Mouse (Mus musculus) right cerebral cortex, postnatal 14 days (tissue): ENCODE results near the gene Sema3f.

Experiments
- DNase-seq: peaks from one replicate; pipeline ENCODE4 v3.0.0; 2022

Gene Sema3f

DNA sequence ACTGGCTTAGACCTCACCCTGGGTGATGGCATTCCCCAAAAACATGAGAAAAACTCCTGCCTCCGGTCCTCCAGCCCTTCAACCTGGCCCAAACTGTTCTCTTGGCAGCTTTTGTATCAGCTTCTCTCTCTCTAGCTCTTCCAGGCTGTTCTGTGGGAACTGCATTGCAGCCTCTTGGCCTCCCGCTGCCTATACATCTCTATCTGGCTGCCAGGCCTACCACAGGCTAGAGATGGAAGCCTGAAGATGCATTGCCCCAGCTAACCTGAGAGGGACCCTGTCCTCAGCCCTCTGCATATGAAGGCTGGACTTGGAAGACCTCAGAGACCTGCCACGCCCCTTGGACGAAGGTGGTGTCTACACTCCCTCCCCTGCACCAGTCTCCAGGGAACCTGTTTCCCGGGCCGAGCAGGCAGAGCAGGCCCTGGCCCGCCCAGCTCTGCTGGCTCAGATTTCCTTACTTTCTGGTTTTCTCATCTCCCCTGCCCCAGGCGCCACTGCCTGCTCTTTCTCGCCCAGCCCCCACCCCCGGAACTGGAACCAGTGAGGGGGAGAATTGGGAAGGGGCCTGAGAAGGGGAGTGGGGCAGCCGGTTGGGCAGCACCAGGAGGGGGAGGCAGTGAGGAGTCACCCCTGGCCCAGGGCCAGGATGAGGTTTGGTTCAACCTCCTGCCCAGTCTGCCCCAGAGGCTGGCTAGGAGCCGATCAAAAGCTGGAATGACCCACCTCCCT is 4.1 kb upstream of the Sema3f start:
- DNase-seq, result no peak

DNA sequence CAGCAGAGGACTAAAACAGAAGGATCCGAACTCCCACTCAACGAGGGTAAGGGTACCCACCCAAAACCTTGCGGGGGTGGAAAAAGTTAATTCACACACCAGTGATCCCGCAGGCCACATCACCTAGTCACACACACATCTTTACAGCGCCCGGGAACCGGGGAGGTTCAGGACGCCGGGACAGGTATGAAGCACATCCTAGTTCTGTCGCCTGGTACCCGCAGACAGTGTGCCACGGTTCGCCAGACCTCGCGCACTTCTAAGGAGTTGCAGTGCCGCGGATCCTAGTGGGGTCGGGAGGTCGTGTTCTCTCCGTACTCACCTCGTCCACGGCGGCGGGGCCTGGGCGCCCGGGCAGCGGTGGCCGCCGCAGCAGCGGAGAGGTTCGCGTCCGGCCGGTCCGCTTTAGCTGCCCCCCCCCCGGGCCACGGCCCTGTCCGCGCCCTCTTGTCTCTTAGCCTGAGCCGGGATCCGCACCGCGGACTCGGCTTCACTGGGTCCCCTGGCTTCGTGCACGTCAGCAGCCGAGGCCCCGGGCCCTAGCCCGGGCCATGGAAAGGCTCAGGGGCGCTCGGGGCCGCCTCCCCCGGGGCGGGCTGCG is 1.1 kb downstream of the Sema3f start:
- no peak for DNase-seq

DNA sequence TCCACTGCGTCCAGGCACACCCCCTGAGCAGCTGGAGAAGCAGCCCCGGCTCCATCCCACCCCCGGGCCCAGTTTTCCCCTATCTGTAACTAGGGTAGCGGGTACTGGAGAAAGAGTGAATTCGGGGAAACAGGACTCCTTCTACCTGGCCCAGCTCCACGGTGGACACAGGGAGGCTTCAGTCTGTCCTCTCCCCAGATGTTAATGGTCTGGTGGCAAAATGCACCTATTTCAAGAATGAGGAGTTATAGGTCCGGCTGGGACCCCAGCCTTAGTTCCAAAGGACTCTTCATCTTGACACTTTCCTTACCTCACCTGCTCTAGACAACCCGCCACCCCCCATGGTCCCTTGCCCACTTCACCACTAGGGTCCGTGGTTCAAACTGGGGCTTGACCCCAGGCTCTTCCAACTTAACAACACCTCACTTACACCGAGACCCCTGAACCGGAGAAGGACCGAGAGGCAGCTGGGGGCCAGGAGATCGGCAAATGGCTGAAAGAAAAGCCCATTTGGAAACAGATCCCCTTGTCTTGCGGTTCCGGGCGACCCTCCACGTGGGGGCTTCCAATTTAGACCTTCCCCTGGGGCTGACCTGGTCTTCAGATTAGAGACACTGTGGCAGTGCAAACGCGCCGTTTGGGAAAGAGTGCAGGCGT is 1.7 kb downstream of the Sema3f start:
- DNase-seq, result no peak

DNA sequence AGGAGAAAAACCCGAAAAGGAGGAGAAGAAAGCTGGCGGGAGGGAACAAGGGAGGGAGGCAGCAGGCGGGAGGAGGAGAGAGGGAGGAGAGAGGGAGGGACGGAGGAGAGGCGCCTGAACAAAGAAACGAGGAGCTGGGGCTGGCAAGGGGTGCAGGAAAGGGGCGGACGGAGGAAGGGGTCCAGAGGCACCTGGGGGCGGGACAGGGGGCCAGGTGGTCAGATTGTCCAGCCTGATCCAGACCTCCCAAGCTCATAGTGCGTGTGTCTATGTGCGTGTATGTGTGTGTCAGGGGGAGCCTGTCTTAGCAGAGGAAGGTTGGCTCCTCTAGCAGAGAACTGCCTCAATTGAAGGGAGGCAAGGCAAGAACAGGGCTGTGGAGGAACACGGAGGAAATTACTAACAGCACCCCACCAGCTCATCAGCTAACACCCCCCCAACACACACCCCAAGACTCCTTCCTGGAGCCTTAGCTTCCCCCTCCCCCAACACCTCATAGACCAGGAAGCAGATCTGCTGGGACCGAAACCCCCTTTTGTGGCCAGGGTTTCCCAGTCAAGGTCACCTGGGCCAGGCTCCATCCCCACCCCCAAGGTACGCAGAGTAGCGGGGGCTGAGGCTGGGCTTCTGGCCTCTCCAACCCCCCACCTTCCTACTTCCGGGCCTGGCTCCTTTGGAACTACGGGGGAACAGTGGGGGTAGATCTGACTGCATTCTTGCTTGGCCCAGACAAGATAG is 2.4 kb downstream of the Sema3f start:
- no peak for DNase-seq

DNA sequence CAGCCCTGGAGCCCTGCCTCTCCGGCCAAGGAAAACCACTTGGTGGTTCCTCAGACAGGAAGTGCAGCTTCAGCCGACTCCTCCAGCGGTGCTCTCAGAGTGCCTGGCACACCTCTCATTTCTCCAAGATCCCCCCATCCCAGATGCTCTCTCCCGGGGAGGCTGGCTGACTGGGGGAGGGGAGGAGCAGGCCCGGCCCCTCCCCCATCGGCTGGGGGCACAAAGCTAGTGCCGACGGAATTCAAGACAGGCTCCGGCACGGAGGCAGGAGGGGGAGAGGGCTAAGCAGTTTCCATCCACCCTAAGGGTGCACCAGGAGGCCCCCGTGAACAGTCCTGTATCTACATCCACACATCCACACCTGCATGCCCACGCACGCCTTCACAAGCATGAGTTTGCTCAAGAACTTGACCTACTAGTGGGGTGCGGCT is 3.5 kb downstream of the Sema3f start:
- DNase-seq, result no peak

DNA sequence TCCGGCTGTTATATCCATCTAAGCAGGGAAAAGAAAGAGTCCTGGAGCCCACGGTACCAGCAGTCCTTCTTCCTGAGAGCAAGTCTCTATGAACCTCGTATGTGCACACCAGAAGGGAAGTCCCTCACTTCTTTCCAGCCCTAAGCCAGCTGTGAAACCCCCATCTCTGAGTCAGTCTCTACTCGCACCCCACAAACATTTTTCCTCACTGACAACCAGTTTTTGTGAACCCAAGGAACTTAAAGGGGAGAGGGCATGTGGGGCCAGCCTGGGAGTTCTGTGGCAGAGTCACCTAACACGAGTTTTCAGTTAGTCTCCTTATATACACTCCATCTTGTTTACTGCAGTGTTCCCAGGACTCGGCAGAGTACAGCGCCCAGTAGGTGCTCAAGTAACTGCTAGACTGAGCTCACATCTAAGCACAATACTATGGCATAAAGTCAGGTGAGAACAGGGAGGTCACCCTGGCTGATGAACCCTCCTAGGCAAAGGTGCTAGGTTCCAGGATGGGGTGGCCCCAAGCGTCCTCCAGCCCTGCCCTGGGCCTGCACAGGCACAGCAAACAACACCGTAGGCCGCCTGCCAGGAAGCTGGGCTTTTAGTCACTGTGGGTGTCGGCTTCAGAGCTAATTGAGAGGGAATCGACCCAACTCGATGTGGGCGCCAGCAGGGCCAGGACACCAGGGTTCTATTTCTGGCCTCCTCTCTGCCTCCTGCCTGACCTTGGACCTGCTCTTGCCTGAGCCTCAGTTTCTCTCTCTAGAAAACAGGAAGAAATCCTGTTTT is 6.7 kb downstream of the Sema3f start:
- DNase-seq, result no peak

DNA sequence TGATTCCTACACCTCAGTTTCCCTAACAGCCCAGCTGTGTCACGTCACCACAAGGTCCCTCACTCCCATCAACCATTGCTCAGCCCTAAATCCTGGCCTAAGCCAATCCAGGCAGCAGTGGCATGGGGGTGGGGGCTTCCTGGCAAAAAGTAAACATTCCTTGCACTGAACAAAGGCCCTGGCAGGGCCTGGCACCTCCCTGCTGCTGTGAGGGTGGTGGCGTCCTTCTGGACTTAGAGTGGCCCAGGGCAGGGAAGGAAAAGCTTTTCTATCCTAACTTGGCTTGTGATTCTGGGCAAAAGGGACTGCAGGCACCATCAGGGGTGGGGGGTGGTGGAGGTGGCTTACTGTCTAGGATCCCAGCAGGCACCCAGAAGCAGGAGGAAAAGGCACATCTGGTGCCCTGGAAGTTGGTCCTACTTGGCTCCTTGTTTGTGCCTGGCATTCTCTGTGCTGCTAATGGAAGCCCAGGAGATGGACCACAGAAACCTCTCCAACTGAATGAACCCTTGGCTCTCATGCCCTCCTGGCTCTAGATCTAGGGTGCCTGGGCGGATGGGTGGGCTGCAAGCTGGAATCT is 7.6 kb downstream of the Sema3f start:
- no peak for DNase-seq

DNA sequence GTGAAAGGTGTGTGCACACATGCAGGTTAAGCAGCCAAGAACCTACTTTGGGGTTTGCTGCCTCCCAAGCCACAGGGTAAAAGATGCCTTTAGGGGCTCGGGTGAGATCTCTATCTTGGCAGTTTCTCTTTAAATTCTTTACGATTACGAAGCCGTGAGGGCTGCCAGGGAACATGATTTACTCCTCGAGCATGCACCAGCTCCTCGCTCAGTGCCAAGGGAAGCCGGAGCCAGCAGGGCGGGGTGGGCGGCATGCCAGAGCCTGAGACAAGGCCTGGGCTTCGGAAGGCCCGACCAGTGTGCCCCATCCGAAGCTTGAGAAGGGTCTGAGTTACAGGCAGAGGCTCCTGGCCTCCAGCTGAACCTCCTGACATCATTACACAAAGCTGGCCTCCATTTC is 8.7 kb downstream of the Sema3f start:
- DNase-seq, result peak; percentile 89

DNA sequence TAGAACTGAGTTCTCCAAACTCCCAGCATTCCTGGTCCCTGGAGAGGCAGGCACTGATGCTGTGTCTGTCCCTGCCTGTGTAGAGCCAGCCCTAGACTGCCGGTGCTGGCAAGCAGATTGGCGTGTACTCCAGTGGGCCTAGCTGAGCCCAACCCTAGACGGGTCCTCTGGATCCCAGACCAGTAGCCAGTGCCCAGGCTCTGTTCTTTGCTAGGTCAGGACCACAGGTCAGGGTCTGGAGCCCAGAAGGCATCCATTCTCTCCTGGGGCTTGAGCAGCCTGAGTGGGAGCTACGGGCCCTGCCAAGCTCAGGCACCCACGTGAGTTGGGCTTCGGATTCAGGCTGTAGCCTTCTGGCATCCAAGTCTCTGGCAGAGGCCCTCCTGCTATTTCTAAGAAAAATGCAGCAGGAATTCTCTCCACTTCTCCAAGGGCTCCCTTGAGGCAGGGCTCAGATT is 10.1 kb downstream of the Sema3f start:
- peak; percentile 47 for DNase-seq

DNA sequence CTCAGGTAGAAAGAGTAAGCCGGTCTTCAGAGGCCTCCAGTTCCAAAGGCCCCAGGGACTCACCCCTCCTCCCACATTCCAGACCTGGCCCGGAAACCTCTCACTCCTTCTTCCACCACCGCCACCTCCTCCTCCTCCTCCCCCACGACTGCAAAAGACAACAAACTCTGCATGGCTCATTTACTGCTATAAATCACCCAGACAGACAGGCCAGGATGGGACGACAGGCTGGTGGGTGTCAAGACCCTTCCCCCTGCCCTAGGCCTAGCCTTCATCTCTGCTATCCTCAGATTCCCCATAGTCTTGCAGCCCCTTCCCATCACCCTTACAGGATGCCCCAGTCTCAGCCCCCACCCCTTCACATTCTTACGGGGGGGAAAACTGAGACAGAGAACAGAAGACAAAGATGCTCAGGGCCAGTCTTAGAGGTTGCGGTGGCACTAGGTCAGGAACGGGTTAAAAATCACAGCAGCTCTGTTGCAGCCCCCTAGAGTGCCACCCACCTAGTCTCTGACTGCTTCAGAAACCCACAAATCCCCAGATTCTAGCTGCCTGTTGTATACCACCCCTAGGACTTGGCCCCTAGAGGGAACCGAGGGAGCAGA is 10.8 kb downstream of the Sema3f start:
- DNase-seq, result no peak

DNA sequence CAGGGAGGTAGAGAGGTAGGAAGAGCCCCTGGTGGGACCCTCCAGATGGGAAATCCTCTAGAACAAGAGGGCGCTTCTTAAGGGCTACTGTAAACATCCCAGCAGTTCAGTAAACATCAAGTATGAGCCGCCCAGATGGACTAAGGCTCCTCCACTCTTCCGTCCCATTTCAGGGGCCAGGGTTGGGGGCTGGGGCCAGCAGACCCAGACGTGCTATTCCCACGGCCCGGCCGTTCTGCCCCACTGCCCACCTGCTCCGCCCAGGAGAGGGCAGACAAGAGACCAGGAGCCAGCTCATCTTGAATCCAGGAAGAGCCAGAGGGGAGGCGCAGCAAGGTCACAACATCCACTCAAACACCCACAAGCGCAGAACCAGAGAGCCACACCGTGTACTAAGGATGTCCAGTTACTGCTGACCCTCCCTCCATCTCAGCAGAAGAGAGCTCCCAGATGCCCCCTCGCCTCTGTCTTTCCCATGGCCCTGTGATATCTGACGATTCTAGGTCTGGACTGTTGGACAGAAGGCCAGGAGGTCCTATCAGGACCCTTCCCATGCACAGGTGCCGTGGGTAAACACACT is 11.6 kb downstream of the Sema3f start:
- DNase-seq, result no peak

DNA sequence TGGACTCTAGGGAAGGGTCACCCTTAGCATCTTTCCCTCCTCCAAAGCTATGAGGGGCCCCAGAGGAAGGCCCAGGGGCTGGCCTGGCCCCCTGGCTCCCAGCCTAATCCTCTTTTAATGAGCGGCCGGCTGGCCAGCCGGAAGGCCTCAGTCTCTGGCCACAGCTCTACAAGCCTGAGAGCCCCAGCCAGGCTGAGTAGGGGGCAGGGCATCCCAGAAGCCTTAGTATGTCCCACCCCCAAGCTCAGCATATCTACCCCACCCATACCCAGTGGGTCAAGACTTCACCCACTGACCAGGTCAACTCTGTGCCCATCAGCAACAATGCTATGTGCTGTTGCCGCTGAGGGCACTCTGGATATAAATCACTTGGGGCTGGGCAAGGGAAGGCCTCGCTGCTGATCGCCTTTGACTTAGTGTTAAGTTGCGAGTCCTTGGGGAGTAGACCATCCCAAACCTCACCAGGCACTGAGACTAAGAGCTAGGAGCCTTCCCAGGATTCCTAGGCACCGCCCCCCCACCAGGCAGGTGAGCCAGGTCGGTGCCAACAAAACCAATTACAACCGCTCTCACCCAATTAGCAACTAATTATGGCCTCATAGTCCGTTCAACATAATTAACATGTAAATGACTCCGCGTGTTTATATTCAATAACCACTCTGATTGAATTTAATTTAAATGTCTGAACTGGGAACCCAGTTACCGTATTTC is 12.3 kb downstream of the Sema3f start:
- no peak for DNase-seq

DNA sequence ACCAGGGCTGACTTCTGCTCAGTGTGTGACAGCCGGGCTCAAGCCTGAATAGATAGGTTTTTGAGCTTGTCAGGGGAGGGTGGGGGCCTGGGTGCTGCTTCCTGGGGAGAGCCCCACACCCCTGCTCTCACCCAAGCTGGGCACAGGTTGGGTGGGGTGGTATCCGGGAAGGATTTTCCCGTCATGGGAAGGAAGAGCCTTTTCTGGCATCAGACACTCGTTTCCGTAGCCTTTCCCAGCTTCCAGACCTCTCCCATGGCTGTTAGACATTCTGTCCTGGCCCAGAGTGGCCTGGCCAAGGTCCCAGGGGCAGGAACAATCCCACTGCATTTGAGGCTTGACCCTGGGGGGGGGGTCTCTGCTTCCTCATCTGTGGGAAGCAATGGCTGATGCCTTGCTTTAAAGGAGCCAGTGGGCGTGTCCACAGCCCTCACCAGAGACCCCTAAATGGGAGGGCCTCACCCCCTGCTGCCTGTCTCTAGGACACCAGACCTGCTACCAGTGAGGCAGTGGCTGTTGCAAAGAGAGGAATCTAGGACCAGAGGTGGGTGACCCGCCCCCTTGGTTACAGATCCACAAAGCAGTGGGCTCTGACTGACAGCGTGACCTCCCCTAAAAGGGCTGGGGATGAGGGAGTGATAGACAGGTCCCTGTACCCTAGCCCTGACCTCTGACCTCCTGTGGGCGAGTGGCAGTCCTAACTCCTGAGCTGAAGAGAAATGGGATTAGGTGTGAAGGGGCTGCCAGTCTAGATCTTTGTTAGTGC is 13.2 kb downstream of the Sema3f start:
- DNase-seq, result no peak

DNA sequence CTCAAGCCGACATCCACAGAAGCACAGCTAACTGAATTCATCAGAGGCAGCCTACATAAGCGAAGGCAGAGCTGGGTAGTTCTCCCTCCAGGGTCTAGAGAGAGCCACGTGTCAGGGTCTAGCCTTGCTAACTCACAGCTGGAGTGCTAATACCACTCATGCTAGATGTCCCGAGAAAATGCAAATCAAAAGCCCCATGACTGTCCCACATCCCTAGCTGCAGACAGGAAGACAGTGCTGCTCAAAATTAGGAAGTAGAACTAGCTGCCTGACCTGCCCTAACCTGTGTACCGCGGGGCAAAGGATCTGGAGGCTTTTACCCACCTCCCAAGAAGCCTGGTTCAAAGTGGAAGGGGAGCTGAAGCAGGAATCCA is 14.2 kb downstream of the Sema3f start:
- DNase-seq, result no peak

DNA sequence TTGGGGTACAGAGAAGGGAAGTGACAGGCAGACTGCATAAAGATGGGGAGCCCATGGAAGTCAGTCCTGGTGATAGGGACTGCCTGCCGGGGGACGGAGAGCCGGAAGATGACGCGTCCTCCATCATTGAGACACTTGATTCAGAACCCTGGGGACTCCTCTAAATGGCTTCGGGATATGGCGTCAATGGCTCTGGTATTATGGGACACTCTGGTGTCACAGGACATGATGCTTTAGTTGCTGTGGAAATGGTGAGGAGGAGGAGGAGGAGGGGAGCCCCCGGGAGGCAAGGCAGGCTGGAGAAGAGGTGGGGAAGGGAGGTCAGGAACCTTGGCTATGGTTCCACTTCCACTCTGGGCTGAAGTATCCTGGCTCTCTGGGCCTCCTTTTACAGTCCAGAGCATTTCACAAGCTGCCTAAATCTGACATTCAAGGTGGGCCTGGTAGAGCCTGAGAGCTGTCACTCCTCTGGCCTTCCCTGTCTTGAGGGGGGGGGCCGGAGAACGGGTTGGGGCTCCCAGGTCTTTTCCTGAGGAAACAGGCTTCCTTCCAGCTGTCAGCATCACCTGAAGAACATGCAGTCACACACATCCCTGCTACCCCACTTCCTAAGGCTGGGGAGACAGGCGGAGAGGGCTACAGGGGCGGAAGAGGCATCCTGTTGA is 14.7 kb downstream of the Sema3f start:
- no peak for DNase-seq

DNA sequence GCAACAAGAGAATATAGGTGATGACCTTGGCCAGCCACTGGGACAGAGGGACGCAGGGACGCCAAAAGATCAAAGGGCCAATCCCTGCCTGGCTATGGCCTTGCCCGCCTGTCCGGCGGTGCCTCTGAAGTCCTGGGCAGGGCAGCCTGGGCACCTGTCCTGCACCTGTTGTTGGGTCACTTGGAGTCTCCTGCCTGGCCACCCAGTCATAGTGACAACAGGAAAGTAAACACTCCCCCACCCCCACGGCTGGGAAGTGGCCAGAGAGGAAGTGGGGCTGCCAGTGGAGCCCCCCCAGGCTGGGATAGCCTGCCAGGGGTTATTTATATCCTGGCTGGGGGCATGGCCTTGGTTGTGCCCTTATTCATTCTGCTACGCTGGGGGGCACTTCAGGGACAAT is 15.6 kb downstream of the Sema3f start:
- no peak for DNase-seq

DNA sequence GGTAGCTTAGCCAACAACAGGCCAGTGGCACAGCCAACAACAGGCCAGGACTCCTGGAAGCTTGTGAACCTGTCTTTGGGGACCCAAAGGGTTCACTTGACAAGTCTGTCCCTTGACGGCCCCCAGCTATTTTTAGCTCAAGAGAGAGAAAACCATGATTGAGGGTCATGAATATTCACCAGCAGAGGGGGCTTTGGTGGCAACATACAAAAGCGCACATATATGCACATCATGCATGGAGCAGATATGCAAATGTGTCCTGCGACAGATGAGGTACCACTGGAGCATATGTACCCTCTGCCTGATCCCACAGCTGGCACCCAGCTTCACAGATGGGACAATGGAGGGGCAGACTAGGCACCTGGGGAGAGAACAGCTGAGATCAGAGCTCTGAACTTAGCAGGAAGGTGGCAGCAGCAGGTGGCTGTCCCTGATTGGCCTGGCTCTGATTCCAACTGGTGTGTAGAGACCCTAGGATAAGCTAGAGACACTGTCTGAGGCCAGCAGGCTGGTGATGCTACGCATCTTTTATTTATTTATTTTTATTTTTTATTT is 16.8 kb downstream of the Sema3f start:
- DNase-seq, result no peak

DNA sequence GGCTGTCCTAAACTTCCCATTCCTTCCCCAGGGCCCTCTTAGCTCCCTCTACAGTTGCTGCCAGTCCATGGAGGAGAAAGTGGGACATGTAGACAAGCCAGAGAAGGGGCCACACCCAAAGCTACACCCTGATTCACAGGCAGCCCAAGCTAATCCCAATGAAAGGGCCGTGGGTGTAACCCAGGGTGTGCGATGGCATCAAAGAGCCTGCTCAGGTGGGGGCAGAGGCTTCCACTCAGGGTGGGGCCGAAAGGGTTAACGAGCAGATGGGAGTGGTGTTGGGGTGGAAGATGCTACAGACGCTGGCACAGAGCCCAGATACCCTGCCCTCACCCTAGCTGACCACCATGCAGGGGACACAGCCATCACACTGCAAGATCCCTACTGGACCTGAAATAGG is 17.5 kb downstream of the Sema3f start:
- DNase-seq, result no peak

DNA sequence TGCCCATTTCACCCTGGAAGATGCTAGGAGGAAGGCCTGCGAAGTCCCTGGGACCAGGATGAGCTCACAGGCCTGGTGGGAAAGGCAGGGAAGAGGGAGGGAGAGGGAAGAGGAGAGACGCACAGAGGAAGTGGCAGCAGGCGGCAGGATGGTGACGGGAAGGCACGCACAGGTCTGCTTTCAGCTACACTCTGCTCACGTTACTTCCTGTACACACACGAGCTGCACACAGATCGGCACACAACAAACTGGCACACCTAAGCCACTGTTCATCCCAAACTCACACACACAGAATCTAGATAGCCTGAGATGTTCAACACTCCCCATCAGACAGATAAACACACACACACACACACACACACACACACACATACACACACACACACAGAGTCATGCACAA is 19.9 kb downstream of the Sema3f start:
- no peak for DNase-seq
